Mouse (Mus musculus) liver, embryonic 11.5 days (tissue): ENCODE results near the gene Bcl2l1. TPM values are rescaled to one million over a fixed set of nuclear protein-coding genes. Genes with fewer than 3 reads are reported as not detected.
A peak's percentile ranks its signal among the peaks of the same experiment; 100 is the strongest.

ENCODE experiments used
- ATAC-seq: fragments of 200-750 bp; cut with Nextera tagmentation; replicated peaks from 2 replicates; pipeline ENCODE4 v1.8.0; 2017; ENCODE audit warnings: moderate number of reproducible peaks, mild to moderate bottlenecking, moderate TSS enrichment, moderate library complexity; ENCODE audit not compliant: low FRiP score
- DNase-seq: peaks from one replicate; pipeline ENCODE4 v3.0.0-alpha.2; 2017; ENCODE audit warnings: low spot score
- H3K27ac ChIP-seq: fragments of 300-500 bp; sonication (generic); 2 replicates; pipeline ENCODE4 v1.5.1; 2014; ENCODE audit warnings: mild to moderate bottlenecking, low read depth, low read length, control low read depth
- H3K27me3 ChIP-seq: fragments of 300-500 bp; sonication (generic); replicated peaks from 2 replicates; pipeline ENCODE4 v1.6.1; 2014; ENCODE audit warnings: low read length, mixed read lengths; ENCODE audit not compliant: control insufficient read depth, insufficient read depth
- H3K36me3 ChIP-seq: fragments of 300-500 bp; sonication (generic); 2 replicates; pipeline ENCODE4 v1.6.1; 2014; ENCODE audit warnings: mild to moderate bottlenecking, low read length, moderate library complexity, mixed read lengths; ENCODE audit not compliant: control insufficient read depth, insufficient read depth
- H3K4me1 ChIP-seq: fragments of 300-500 bp; sonication (generic); replicated peaks from 2 replicates; pipeline ENCODE4 v1.6.1; 2014; ENCODE audit warnings: low read length, mixed read lengths; ENCODE audit not compliant: control insufficient read depth, insufficient read depth
- H3K4me2 ChIP-seq: fragments of 300-500 bp; sonication (generic); 2 replicates; pipeline ENCODE4 v1.6.1; 2014; ENCODE audit warnings: mild to moderate bottlenecking, control low read depth, moderate library complexity
- H3K4me3 ChIP-seq: fragments of 300-500 bp; sonication (generic); 2 replicates; pipeline ENCODE4 v1.5.1; 2014; ENCODE audit warnings: low read depth, low read length, control low read depth
- H3K9ac ChIP-seq: fragments of 300-500 bp; sonication (generic); 2 replicates; pipeline ENCODE4 v1.6.1; 2014; ENCODE audit warnings: low read depth, low read length, control low read depth
- H3K9me3 ChIP-seq: fragments of 300-500 bp; sonication (generic); 2 replicates; pipeline ENCODE4 v1.6.1; 2016; ENCODE audit warnings: low read length, inconsistent platforms, mixed read lengths; ENCODE audit not compliant: control insufficient read depth
- WGBS: fragments of 180-500 bp; shearing (Covaris S2); extraction: QIAGEN DNeasy Blood & Tissue Kit; methylation state at CpG from one replicate; pipeline ENCODE4 v1.1.7; 2014; 5-methylcytosine and 5-hydroxymethylcytosine counted together
- polyA plus RNA-seq: library from polyadenylated mRNA; unstranded; fragments of >200 nt; fragmentation: Nextera tagmentation; extraction: Ambion mirVana; gene quantifications from 2 replicates; pipeline ENCODE4 v1.2.1, GENCODE M21; 2014

Gene Bcl2l1
- polyA plus RNA-seq, 1 experiment from 2014 or later: 61.7 TPM

- no peaks in the 10 kb centered on the region; the same call in 1 of the 2 replicates for H3K36me3 ChIP-seq
- WGBS: 86% methylated on average over 2 of the region's 2 CpGs
- ATAC-seq: no peak
Measured at GRCm38 (mm10) chr2:152780466-152780865, 51.1 kb downstream of the Bcl2l1 start.

GRCm38 (mm10) chr2:152777081-152777480, 54.4 kb downstream of the Bcl2l1 start:
- Histone ChIP-seq H3K9ac (no peak overlapping the region), H3K4me2 (no peak overlapping the region), H3K27me3 (no peaks in the 10 kb centered on the region), H3K4me3 (no peak overlapping the region), H3K36me3 (no peaks in the 10 kb centered on the region; the same call in 1 of the 2 replicates), H3K9me3 (no peaks in the 10 kb centered on the region), H3K4me1 (0 out of 2 replicates have a peak, but pooled peaks cover 2% of the 10 kb centered on the region), H3K27ac (no peak overlapping the region)
- no peak for DNase-seq
- no peak for ATAC-seq
- 90% methylated on average over 3 of the region's 3 CpGs for WGBS

More at GRCm38 (mm10) chr2:152780466-152780865, 51.1 kb downstream of the Bcl2l1 start:
- peaks cover 19% of the 10 kb centered on the region for H3K4me1 ChIP-seq
- no peak overlapping the region for H3K9ac ChIP-seq
- no peaks in the 10 kb centered on the region for H3K27me3 ChIP-seq
- no peaks in the 10 kb centered on the region for H3K9me3 ChIP-seq
- H3K27ac ChIP-seq: no peak overlapping the region
- H3K4me2 ChIP-seq: no peak overlapping the region
- H3K4me3 ChIP-seq: no peak overlapping the region
- no peak for DNase-seq

- Histone ChIP-seq H3K27ac (no peak overlapping the region), H3K9me3 (no peaks in the 10 kb centered on the region), H3K4me3 (no peak overlapping the region), H3K4me1 (0 out of 2 replicates have a peak, but pooled peaks cover 2% of the 10 kb centered on the region), H3K4me2 (no peak overlapping the region), H3K36me3 (no peaks in the 10 kb centered on the region; the same call in 1 of the 2 replicates), H3K27me3 (0 out of 2 replicates have a peak, but pooled peaks cover 2% of the 10 kb centered on the region), H3K9ac (no peak overlapping the region)
- no peak for DNase-seq
- no peak for ATAC-seq
- WGBS: 72% methylated on average over 2 of the region's 2 CpGs
Measured at GRCm38 (mm10) chr2:152776435-152776834, 55.1 kb downstream of the Bcl2l1 start.

DNA sequence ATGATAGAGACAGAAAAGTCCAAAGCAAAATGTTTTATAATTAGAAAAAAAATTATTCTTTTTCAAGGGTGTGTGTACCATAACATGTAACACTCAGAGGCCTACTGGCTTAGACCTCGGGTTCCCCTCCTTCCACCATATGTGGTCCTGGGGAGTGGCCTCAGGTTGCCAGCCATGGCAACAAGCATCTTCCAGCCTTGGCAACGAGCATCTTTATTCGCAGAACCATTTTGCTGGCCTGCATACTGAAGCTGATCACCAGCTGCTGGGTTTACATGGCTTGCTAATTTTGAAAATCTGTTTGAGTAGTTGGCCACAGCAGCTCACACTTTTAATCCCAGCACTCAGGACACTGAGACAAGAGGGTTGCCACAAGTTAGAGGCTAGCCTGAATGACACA, 55.5 kb downstream of the Bcl2l1 start:
- ATAC-seq (no peak), DNase-seq (no peak)
- Histone ChIP-seq H3K9me3 (no peaks in the 10 kb centered on the region), H3K4me2 (no peak overlapping the region), H3K4me3 (no peak overlapping the region), H3K9ac (no peak overlapping the region), H3K36me3 (no peaks in the 10 kb centered on the region; the same call in 1 of the 2 replicates), H3K27ac (no peak overlapping the region), H3K4me1 (0 out of 2 replicates have a peak, but pooled peaks cover 2% of the 10 kb centered on the region), H3K27me3 (0 out of 2 replicates have a peak, but pooled peaks cover 2% of the 10 kb centered on the region)
- WGBS: 84% methylated on average over 3 of the region's 3 CpGs

DNA sequence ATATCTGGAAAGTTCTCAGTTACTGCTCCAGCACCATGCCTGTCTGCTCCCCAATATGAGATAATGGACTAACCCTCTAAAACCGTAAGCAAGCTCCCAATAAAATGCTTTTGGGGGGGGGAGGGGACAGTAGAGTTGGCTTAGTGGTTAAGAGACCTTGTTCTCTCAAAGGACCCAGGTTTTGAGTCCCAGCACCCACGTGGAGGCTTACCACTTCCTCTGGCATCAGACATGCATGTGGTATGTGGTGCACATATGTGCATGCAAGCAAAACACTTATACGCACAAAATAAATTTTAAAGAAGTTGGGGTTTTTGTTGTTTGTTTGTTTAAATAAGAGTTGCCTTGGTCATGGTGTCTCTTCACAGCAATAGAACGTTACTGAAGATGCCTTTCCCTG, 56.2 kb downstream of the Bcl2l1 start:
- no peaks in the 10 kb centered on the region; the same call in 1 of the 2 replicates for H3K36me3 ChIP-seq
- 0 out of 2 replicates have a peak, but pooled peaks cover 2% of the 10 kb centered on the region for H3K27me3 ChIP-seq
- no peak overlapping the region for H3K9ac ChIP-seq
- 72% methylated on average over 4 of the region's 4 CpGs for WGBS
- 0 out of 2 replicates have a peak, but pooled peaks cover 2% of the 10 kb centered on the region for H3K4me1 ChIP-seq
- H3K4me2 ChIP-seq: no peak overlapping the region
- no peaks in the 10 kb centered on the region for H3K9me3 ChIP-seq
- H3K27ac ChIP-seq: no peak overlapping the region
- ATAC-seq: no peak
- DNase-seq: no peak
- H3K4me3 ChIP-seq: no peak overlapping the region

DNA sequence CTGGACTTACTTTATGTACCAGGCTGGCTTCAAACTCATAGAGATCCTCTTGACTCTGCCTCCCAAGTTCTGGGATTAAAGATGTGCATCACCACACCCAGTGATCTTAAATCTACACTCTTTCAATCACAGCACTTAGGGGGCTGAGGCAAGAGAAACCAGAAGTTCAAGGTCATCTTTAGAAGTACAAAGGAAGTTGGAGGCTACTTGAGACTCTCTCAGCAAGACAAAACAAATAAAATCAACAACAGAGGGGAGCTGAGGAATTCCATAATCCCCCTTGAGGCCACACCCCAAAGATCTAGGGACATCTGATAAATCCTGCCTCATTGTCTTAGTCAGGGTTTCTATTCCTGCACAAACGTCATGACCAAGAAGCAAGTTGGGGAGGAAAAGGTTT, 59.3 kb downstream of the Bcl2l1 start:
- 38% methylated on average over 1 of the region's 1 CpGs for WGBS
- DNase-seq: no peak
- Histone ChIP-seq H3K4me3 (no peak overlapping the region), H3K36me3 (no peaks in the 10 kb centered on the region), H3K4me1 (peaks cover 12% of the 10 kb centered on the region), H3K9me3 (no peaks in the 10 kb centered on the region), H3K27me3 (0 out of 2 replicates have a peak, but pooled peaks cover 2% of the 10 kb centered on the region), H3K4me2 (no peak overlapping the region), H3K9ac (no peak overlapping the region), H3K27ac (no peak overlapping the region)
- no peak for ATAC-seq

GRCm38 (mm10) chr2:152771571-152771970, 60.0 kb downstream of the Bcl2l1 start:
- ATAC-seq (no peak), DNase-seq (no peak)
- H3K9ac ChIP-seq: no peak overlapping the region
- 73% methylated on average over 9 of the region's 9 CpGs for WGBS
- peaks cover 18% of the 10 kb centered on the region for H3K4me1 ChIP-seq
- H3K27me3 ChIP-seq: 0 out of 2 replicates have a peak, but pooled peaks cover 2% of the 10 kb centered on the region
- no peak overlapping the region for H3K4me3 ChIP-seq
- H3K9me3 ChIP-seq: no peaks in the 10 kb centered on the region
- no peaks in the 10 kb centered on the region for H3K36me3 ChIP-seq
- no peak overlapping the region for H3K4me2 ChIP-seq
- H3K27ac ChIP-seq: no peak overlapping the region

- peak; percentile 70 for ATAC-seq
- Histone ChIP-seq H3K36me3 (no peaks in the 10 kb centered on the region), H3K27ac (no peak overlapping the region), H3K27me3 (0 out of 2 replicates have a peak, but pooled peaks cover 2% of the 10 kb centered on the region), H3K4me2 (no peak overlapping the region), H3K4me1 (peaks cover 23% of the 10 kb centered on the region), H3K9me3 (no peaks in the 10 kb centered on the region), H3K4me3 (no peak overlapping the region), H3K9ac (no peak overlapping the region)
- no peak for DNase-seq
- 45% methylated on average over 7 of the region's 7 CpGs for WGBS
Measured at GRCm38 (mm10) chr2:152769677-152770076, 61.9 kb downstream of the Bcl2l1 start.

DNA sequence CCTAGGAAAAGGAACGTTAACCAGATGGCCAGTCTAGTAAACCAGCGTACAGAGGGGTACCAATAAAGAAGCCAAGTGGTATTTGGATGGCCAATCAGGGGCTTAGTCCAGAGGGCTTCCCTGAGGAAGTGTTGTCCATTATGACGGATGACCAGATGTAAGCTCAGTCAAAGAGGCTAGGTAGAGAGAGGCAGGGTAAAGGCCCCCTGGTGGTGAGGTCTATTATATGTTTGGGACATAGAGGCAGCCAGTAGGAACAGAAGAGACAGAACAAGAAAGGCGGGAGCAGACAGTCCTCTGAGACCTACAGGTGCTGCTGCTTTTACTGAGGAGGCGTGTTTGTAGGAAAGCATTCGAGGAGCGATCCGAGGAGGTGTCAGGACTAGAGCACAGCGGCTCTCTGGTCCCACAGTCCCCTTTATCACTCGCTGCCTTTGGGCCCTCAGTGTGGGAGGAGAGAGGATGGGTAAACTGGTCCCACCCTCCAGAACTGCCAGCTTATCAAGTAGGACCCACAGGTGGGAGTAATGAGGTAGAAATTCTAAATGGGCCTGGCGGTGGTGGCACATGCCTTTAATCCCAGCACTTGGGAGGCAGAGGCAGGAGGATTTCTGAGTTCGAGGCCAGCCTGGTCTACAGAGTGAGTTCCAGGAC, 63.8 kb downstream of the Bcl2l1 start:
- Histone ChIP-seq H3K27me3 (0 out of 2 replicates have a peak, but pooled peaks cover 2% of the 10 kb centered on the region), H3K9me3 (no peaks in the 10 kb centered on the region), H3K27ac (no peak overlapping the region), H3K4me3 (no peak overlapping the region), H3K9ac (no peak overlapping the region), H3K36me3 (no peaks in the 10 kb centered on the region), H3K4me2 (no peak overlapping the region), H3K4me1 (peaks cover 35% of the 10 kb centered on the region)
- DNase-seq: peak; percentile 57
- ATAC-seq: peak; percentile 60
- WGBS: 45% methylated on average over 12 of the region's 12 CpGs
